In the genomic region with DNA sequence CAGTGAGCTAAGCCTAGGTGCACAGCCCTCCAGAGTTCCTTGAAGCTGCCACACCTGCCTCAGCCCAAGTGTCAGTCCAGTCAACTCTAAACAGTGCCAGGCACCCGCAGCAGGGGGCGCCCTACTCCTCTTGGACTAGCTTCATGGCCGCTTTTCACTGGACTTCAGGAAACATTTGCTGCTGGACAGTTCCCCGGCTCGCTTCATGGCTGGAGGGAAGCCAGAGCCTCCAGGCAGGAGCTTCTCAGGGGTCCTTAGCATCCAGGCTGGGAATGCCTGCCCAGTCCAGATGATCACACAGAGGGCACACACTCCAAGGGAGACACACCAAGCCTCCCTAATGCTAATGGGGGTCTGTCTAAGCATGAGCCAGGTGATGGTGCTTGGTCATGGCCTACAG, we compare ENCODE assay signal across 8 mouse cellular contexts. TPM values are rescaled to one million over a fixed set of nuclear protein-coding genes. Genes with fewer than 3 reads are reported as not detected.
DNase-seq lines count a peak whose midpoint lies in the region; TF ChIP-seq lines count a peak whose summit lies in the region.

No protein-coding gene starts in this region.

- no peaks in the 10 kb centered on the region for H3K4me1 ChIP-seq in liver, adult 2 months (ENCODE audit: control insufficient read depth, insufficient read depth, low read length)

- H3K27ac ChIP-seq in liver, adult 2 months (replicated peaks; ENCODE audit: insufficient read depth, low read depth, low read length) = no peak overlapping the region

- DNase-seq in left cerebral cortex, adult 18-20 months (ENCODE audit: low spot score in 2 of 2) = peak; percentile 59 to 65
- no peak for DNase-seq in left cerebral cortex, adult 11 months (ENCODE audit: low spot score)
- peak; percentile 93 to 94 for DNase-seq in cerebellum, postnatal 10 days
- DNase-seq in gastrocnemius, postnatal 14 days = peak; percentile 87
- DNase-seq in kidney, adult 8-10 months = peak; percentile 50 to 88
- DNase-seq in liver, adult 2 months (ENCODE audit: extremely low read depth, low read depth, low spot score) = peak; percentile 46
- peak; percentile 80 for DNase-seq in ovary, postnatal 10 days (ENCODE audit: low spot score)
- DNase-seq in thymus, postnatal 10 days (ENCODE audit: low spot score in 2 of 2) = peak; percentile 9 to 39

- no peak overlapping the region for H3K9ac ChIP-seq in liver, adult 2 months (ENCODE audit: low read depth, low read length)

- H3K79me2 ChIP-seq in liver, adult 2 months (ENCODE audit: control insufficient read depth, insufficient read depth, low read length) = no peaks in the 10 kb centered on the region

- intact Hi-C loops in gastrocnemius, postnatal 14 days (cut with DNase I; ENCODE audit: low total_unique reads) = loop anchor here (2.0 to 10.0 kb wide), 3 partner anchors 165 to 341 kb away; no protein-coding TSS in a partner anchor

- no peaks in the 10 kb centered on the region for H3K27me3 ChIP-seq in liver, adult 2 months (ENCODE audit: control insufficient read depth, insufficient read depth, low read length)

- 2% methylated on average over 5 of the region's 5 CpGs for WGBS in liver, adult 2 months

- no peak for TF ChIP-seq POLR2A in liver, adult 2 months (IDR thresholded peaks at IDR 0.05; ENCODE audit: extremely low read depth, insufficient read depth, low read length)

- TF ChIP-seq CTCF in liver, adult 2 months (IDR thresholded peaks at IDR 0.05; ENCODE audit: low read depth, low read length) = peak; percentile 88

- H3K4me3 ChIP-seq in liver, adult 2 months (ENCODE audit: insufficient read depth, low read depth, low read length) = no peak overlapping the region

- H3K36me3 ChIP-seq in liver, adult 2 months (ENCODE audit: control insufficient read depth, insufficient read depth, low read length) = no peaks in the 10 kb centered on the region

RNA-seq across cellular contexts. Expression of a gene that starts 51.1 kb away (rescaled TPM):
- total RNA-seq in left cerebral cortex, adult 18-20 months (2021) = 10 to 100 TPM; 41.2 to 47.9 TPM
- total RNA-seq in gastrocnemius, postnatal 14 days (2021) = 10 to 100 TPM; 10.9 to 11.6 TPM
- total RNA-seq in liver, adult 2 months (2014; rRNA removed) = 14.1 and 15.5 TPM in 2 replicates
- polyA plus RNA-seq in liver, adult 2 months (2012; rRNA removed) = 7.0 and 10.0 TPM in 2 replicates
